22 mouse cellular contexts compared by ENCODE assay signal in the genomic region with DNA sequence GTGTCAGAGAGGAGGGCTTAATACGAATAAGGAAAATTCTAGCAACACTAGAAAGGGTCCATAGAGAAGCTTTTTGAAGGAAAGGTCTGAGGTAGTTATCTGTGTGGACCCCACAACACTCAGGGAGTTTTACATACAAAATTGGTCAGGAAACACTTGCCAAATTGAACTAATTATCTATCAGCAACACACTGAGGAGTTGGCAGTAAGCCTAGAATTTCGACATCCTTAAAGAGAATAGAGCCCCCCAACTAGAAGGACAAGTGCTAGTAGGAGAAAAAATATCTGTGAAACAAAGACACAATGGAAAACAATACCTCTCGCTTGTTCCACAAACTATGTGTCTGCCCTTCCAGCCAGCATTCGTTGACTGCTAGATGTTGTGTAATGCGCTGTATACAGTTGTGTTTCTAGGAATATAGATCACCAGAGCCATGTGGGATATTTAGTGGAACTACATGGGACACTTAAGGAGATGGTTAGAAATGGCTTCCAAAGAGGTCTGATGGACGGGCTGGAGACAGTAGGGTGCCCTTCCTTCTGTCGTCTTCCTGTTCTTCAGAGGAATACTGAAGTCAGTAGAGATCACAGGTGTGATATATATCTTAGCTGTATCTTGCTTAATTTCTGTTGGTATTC.
DNase-seq lines count a peak whose midpoint lies in the region; ATAC-seq lines count a peak whose summit lies in the region.
"Had no signal": no experiment of that assay in that cellular context is flagged by ENCODE, and none has a peak within 500 bp of the region (broad histone marks: within the 10 kb centered on the region; RNA-seq: fewer than 3 reads in every experiment).

No protein-coding gene starts in this region.

- H3K4me3 ChIP-seq in forebrain, embryonic 16.5 days (replicated peaks; ENCODE audit: low read length): no peak overlapping the region
- no peak overlapping the region for H3K4me3 ChIP-seq in forebrain, embryonic 11.5 days (ENCODE audit: low read depth, low read length)
- no peak overlapping the region for H3K4me3 ChIP-seq in midbrain, embryonic 14.5 days (replicated peaks; ENCODE audit: low read depth, low read length)
- no peak overlapping the region for H3K4me3 ChIP-seq in midbrain, embryonic 13.5 days (replicated peaks)
- H3K4me3 ChIP-seq: layer of hippocampus, adult 2 months; limb, embryonic 10.5 days had no signal

- H3K9me3 ChIP-seq in forebrain, embryonic 16.5 days (ENCODE audit: control insufficient read depth, low read length): no peaks in the 10 kb centered on the region
- H3K9me3 ChIP-seq in forebrain, embryonic 11.5 days (ENCODE audit: control insufficient read depth, low read length): no peaks in the 10 kb centered on the region
- no peaks in the 10 kb centered on the region for H3K9me3 ChIP-seq in midbrain, embryonic 14.5 days (ENCODE audit: control insufficient read depth, low read length)
- peaks cover 5% of the 10 kb centered on the region; the same call in 1 of the 2 replicates for H3K9me3 ChIP-seq in midbrain, embryonic 13.5 days
- H3K9me3 ChIP-seq: limb, embryonic 10.5 days had no signal

- DNase-seq in forebrain, embryonic 11.5 days (ENCODE audit: low spot score): no peak
- DNase-seq in midbrain, embryonic 14.5 days: peak; percentile 18
- peak; percentile 6 for DNase-seq in brain, embryonic 18.5 days (ENCODE audit: low read depth, low spot score)
- no peak for DNase-seq in T-cell, adult 2 months (ENCODE audit: low spot score)
- DNase-seq in adrenal gland, postnatal 10 days: no peak
- DNase-seq: adrenal gland, postnatal 14 days; cerebellum, adult 9-11 months; kidney, postnatal 25 days; liver; lung, adult 2 months; right cerebral cortex, postnatal 25 days; spleen, adult 18-20 months had no signal

- no peak overlapping the region for H3K27ac ChIP-seq in forebrain, embryonic 16.5 days (ENCODE audit: low read length)
- no peak overlapping the region for H3K27ac ChIP-seq in forebrain, embryonic 11.5 days (ENCODE audit: low read depth, low read length)
- H3K27ac ChIP-seq in midbrain, embryonic 14.5 days (replicated peaks; ENCODE audit: low read depth, low read length): no peak overlapping the region
- H3K27ac ChIP-seq in midbrain, embryonic 13.5 days: no peak overlapping the region
- H3K27ac ChIP-seq: layer of hippocampus, adult 2 months; limb, embryonic 10.5 days had no signal

- no peaks in the 10 kb centered on the region for H3K27me3 ChIP-seq in forebrain, embryonic 16.5 days (replicated peaks; ENCODE audit: control insufficient read depth, insufficient read depth, low read length)
- H3K27me3 ChIP-seq in forebrain, embryonic 11.5 days (ENCODE audit: control insufficient read depth, insufficient read depth, low read length): no peaks in the 10 kb centered on the region
- H3K27me3 ChIP-seq in midbrain, embryonic 14.5 days (ENCODE audit: control insufficient read depth, insufficient read depth, low read length): no peaks in the 10 kb centered on the region
- H3K27me3 ChIP-seq in midbrain, embryonic 13.5 days: no peaks in the 10 kb centered on the region

- H3K4me2 ChIP-seq in forebrain, embryonic 16.5 days (ENCODE audit: low read length): no peak overlapping the region
- no peak overlapping the region for H3K4me2 ChIP-seq in forebrain, embryonic 11.5 days (ENCODE audit: low read depth, low read length, severe bottlenecking)
- no peak overlapping the region for H3K4me2 ChIP-seq in midbrain, embryonic 14.5 days (ENCODE audit: low read length)
- H3K4me2 ChIP-seq in midbrain, embryonic 13.5 days (replicated peaks): no peak overlapping the region
- H3K4me2 ChIP-seq: heart, embryonic 11.5 days had no signal

- H3K4me1 ChIP-seq in forebrain, embryonic 16.5 days (replicated peaks; ENCODE audit: control insufficient read depth, insufficient read depth, low read length): 0 out of 2 replicates have a peak, but pooled peaks cover 3% of the 10 kb centered on the region
- no peaks in the 10 kb centered on the region for H3K4me1 ChIP-seq in forebrain, embryonic 11.5 days (replicated peaks; ENCODE audit: control insufficient read depth, insufficient read depth, low read length)
- H3K4me1 ChIP-seq in midbrain, embryonic 14.5 days (ENCODE audit: control insufficient read depth, insufficient read depth, low read length): no peaks in the 10 kb centered on the region
- H3K4me1 ChIP-seq in midbrain, embryonic 13.5 days (replicated peaks): no peaks in the 10 kb centered on the region
- H3K4me1 ChIP-seq: limb, embryonic 10.5 days had no signal

- no peak overlapping the region for H3K9ac ChIP-seq in forebrain, embryonic 16.5 days (replicated peaks; ENCODE audit: low read depth, low read length)
- H3K9ac ChIP-seq in forebrain, embryonic 11.5 days (ENCODE audit: low read length): no peak overlapping the region
- H3K9ac ChIP-seq in midbrain, embryonic 14.5 days (replicated peaks; ENCODE audit: low read length): no peak overlapping the region
- no peak overlapping the region for H3K9ac ChIP-seq in midbrain, embryonic 13.5 days (replicated peaks)

- WGBS in forebrain, embryonic 16.5 days: 51% methylated on average over 7 of the region's 7 CpGs
- WGBS in forebrain, embryonic 11.5 days: 88% methylated on average over 7 of the region's 7 CpGs
- WGBS in midbrain, embryonic 14.5 days: 92% methylated on average over 7 of the region's 7 CpGs
- 83% methylated on average over 7 of the region's 7 CpGs for WGBS in midbrain, embryonic 13.5 days

- peak; percentile 38; the same call in 1 of the 2 replicates for ATAC-seq in forebrain, embryonic 16.5 days
- no peak for ATAC-seq in forebrain, embryonic 11.5 days (replicated peaks; ENCODE audit: low FRiP score)
- ATAC-seq in midbrain, embryonic 14.5 days (ENCODE audit: low FRiP score, low TSS enrichment): no peak
- no peak for ATAC-seq in midbrain, embryonic 13.5 days
- ATAC-seq in megakaryocyte-erythroid progenitor cell, adult 5-6 weeks (replicated peaks; ENCODE audit: low FRiP score, low TSS enrichment, poor library complexity, severe bottlenecking): peak; percentile 91
- ATAC-seq: activated CD4-positive, CD25-positive, alpha-beta regulatory T cell, adult 4 months; CD4-positive, CD25-positive, alpha-beta regulatory T cell, adult 4 months; hindbrain, embryonic 16.5 days; intestine, embryonic 16.5 days had no signal

- no peaks in the 10 kb centered on the region for H3K36me3 ChIP-seq in forebrain, embryonic 16.5 days (ENCODE audit: control insufficient read depth, insufficient read depth)
- H3K36me3 ChIP-seq in forebrain, embryonic 11.5 days (ENCODE audit: control insufficient read depth, insufficient read depth, low read length): no peaks in the 10 kb centered on the region
- no peaks in the 10 kb centered on the region for H3K36me3 ChIP-seq in midbrain, embryonic 14.5 days (ENCODE audit: control insufficient read depth, insufficient read depth, low read length)
- H3K36me3 ChIP-seq in midbrain, embryonic 13.5 days: no peaks in the 10 kb centered on the region
- H3K36me3 ChIP-seq: limb, embryonic 10.5 days had no signal

Comparison
In these comparisons a context has a peak if more than half of its experiments do, and no peak if none do; other contexts are left out.
1. ATAC-seq: peak in forebrain, embryonic 16.5 days (single experiment) and megakaryocyte-erythroid progenitor cell, adult 5-6 weeks (single experiment); none in forebrain, embryonic 11.5 days (single experiment), midbrain, embryonic 14.5 days (single experiment) and midbrain, embryonic 13.5 days (single experiment).
2. DNase-seq: peak in midbrain, embryonic 14.5 days (single experiment) and brain, embryonic 18.5 days (single experiment); none in forebrain, embryonic 11.5 days (single experiment), T-cell, adult 2 months (single experiment) and adrenal gland, postnatal 10 days (single experiment).